In the genomic region with DNA sequence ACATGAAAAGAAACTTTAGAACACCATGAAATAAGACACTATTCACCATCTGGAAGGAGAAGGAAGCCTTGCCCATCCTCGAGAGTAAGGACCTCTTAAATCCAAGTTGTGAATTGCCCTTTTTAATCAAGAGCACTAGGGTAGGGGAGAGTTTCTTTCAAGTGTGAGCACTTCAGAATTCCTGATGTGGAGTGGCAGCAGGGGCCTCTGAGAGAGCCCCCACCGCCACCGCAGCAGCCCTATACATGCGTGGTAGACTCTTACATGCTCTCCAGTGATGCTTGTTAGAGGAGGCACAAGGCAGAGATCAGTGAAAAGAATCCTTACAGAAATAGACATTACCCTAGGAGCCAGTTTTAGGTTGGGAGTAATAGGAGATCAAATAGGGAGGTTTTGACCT, we compare ENCODE assay signal across 29 mouse cellular contexts.
"Had no signal": no experiment of that assay in that cellular context is flagged by ENCODE, and none has a peak within 500 bp of the region (broad histone marks: within the 10 kb centered on the region; RNA-seq: fewer than 3 reads in every experiment).

No protein-coding gene starts in this region.

- H3K9ac ChIP-seq: limb, embryonic 12.5 days; limb, embryonic 13.5 days; limb, embryonic 15.5 days; liver, embryonic 12.5 days; liver, embryonic 13.5 days; liver, embryonic 14.5 days; liver, embryonic 15.5 days; liver, postnatal 0 days; midbrain, embryonic 12.5 days; midbrain, embryonic 13.5 days; midbrain, embryonic 15.5 days; neural tube, embryonic 12.5 days; neural tube, embryonic 13.5 days had no signal

- DNase-seq: layer of hippocampus, postnatal 36 days; left cerebral cortex, postnatal 4 days; liver; liver, embryonic 13.5 days; liver, postnatal 0 days; lung, adult 2 months; lung, postnatal 10 days; lung, postnatal 36 days; midbrain, embryonic 14.5 days had no signal

- H3K4me1 ChIP-seq: limb, embryonic 10.5 days; limb, embryonic 12.5 days; limb, embryonic 13.5 days; limb, embryonic 15.5 days; liver, embryonic 12.5 days; liver, embryonic 13.5 days; liver, embryonic 15.5 days; megakaryocyte, embryonic 14.5 days; midbrain, embryonic 10.5 days; midbrain, embryonic 12.5 days; midbrain, embryonic 13.5 days; midbrain, embryonic 15.5 days; neural tube, embryonic 12.5 days; neural tube, embryonic 13.5 days had no signal

- H3K27me3 ChIP-seq: limb, embryonic 12.5 days; limb, embryonic 13.5 days; limb, embryonic 15.5 days; liver, embryonic 12.5 days; liver, embryonic 13.5 days; liver, embryonic 15.5 days; megakaryocyte, embryonic 14.5 days; midbrain, embryonic 12.5 days; midbrain, embryonic 13.5 days; midbrain, embryonic 15.5 days; neural tube, embryonic 12.5 days; neural tube, embryonic 13.5 days had no signal

- H3K36me3 ChIP-seq: limb, embryonic 10.5 days; limb, embryonic 12.5 days; limb, embryonic 13.5 days; limb, embryonic 15.5 days; liver, embryonic 12.5 days; liver, embryonic 13.5 days; liver, embryonic 15.5 days; midbrain, embryonic 10.5 days; midbrain, embryonic 12.5 days; midbrain, embryonic 13.5 days; midbrain, embryonic 15.5 days; neural tube, embryonic 12.5 days; neural tube, embryonic 13.5 days had no signal

- H3K9me3 ChIP-seq: limb, embryonic 10.5 days; limb, embryonic 12.5 days; limb, embryonic 13.5 days; limb, embryonic 15.5 days; liver, embryonic 12.5 days; liver, embryonic 13.5 days; liver, embryonic 15.5 days; megakaryocyte, embryonic 14.5 days; midbrain, embryonic 10.5 days; midbrain, embryonic 12.5 days; midbrain, embryonic 13.5 days; midbrain, embryonic 15.5 days; neural tube, embryonic 12.5 days; neural tube, embryonic 13.5 days had no signal

- H3K4me3 ChIP-seq: left cerebral cortex, adult 2 months; limb, embryonic 10.5 days; limb, embryonic 12.5 days; limb, embryonic 13.5 days; limb, embryonic 15.5 days; liver, embryonic 12.5 days; liver, embryonic 13.5 days; liver, embryonic 15.5 days; megakaryocyte, embryonic 14.5 days; midbrain, embryonic 10.5 days; midbrain, embryonic 12.5 days; midbrain, embryonic 13.5 days; midbrain, embryonic 15.5 days; myocyte; neural tube, embryonic 12.5 days; neural tube, embryonic 13.5 days had no signal

- H3K27ac ChIP-seq: left cerebral cortex, adult 2 months; limb, embryonic 10.5 days; limb, embryonic 12.5 days; limb, embryonic 13.5 days; limb, embryonic 15.5 days; liver, embryonic 12.5 days; liver, embryonic 13.5 days; liver, embryonic 14.5 days; liver, embryonic 15.5 days; macrophage; midbrain, embryonic 10.5 days; midbrain, embryonic 12.5 days; midbrain, embryonic 13.5 days; midbrain, embryonic 15.5 days; neural tube, embryonic 12.5 days; neural tube, embryonic 13.5 days had no signal

- H3K4me2 ChIP-seq: limb, embryonic 12.5 days; limb, embryonic 13.5 days; limb, embryonic 15.5 days; liver, embryonic 11.5 days; liver, embryonic 12.5 days; liver, embryonic 13.5 days; liver, embryonic 15.5 days; midbrain, embryonic 11.5 days; midbrain, embryonic 12.5 days; midbrain, embryonic 13.5 days; midbrain, embryonic 15.5 days; neural tube, embryonic 12.5 days; neural tube, embryonic 13.5 days had no signal

- ATAC-seq: liver, embryonic 12.5 days; liver, postnatal 0 days; midbrain, embryonic 13.5 days; midbrain, embryonic 15.5 days; midbrain, embryonic 16.5 days had no signal
